Mouse (Mus musculus) left cerebral cortex, postnatal 36 days (tissue): ENCODE measurements at regions not wholly inside any gene's neighbourhood (a gene's known extent, or its start where the extent isn't known, plus 50 kb on each side); places are given as distances from the start of the nearest gene placed in this dataset.
A peak's percentile ranks its signal among the peaks of the same experiment; 100 is the strongest.

Experiments
- DNase-seq, 2 experiments: peaks; one replicate each; pipeline ENCODE4 v3.0.0; 2021 to 2022; ENCODE audit warnings: low spot score in 2 of 2, mixed read lengths in 1 of 2
- intact Hi-C: fragments of 180-260 bp; cut with DNase I; formaldehyde crosslinking; loops from one replicate; pipeline ENCODE4 v1.15.1; 2025

GRCm38 (mm10) chr7:37181109-37181508, 483.2 kb downstream of the Tshz3 start:
- no peak for DNase-seq
- intact Hi-C loops: no loop called here

GRCm38 (mm10) chr7:37192536-37192935, 494.6 kb downstream of the Tshz3 start:
- DNase-seq: no peak
- intact Hi-C loops: no loop called here

GRCm38 (mm10) chr7:37204800-37205199, 506.9 kb downstream of the Tshz3 start:
- intact Hi-C loops: no loop called here
- no peak for DNase-seq

DNA sequence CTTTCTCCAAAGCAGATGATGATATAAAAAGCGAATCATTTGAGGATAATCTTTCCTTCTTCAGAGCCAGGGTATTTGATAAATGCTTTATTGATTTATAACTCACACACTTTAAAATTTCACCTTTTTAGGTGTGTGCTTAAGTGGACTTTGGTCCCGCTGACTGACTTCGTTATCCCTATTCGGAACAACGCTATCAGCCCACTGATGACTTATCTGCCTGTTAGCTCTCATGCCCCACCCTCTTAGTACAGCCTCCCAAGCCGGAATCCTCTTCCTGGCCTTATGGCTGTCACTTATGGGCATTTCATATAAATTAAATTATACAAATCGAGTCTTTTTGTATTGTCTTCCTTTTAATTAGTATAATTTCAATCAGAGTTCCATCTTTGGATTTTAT, 510.4 kb downstream of the Tshz3 start:
- no peak for DNase-seq
- intact Hi-C loops: no loop called here

DNA sequence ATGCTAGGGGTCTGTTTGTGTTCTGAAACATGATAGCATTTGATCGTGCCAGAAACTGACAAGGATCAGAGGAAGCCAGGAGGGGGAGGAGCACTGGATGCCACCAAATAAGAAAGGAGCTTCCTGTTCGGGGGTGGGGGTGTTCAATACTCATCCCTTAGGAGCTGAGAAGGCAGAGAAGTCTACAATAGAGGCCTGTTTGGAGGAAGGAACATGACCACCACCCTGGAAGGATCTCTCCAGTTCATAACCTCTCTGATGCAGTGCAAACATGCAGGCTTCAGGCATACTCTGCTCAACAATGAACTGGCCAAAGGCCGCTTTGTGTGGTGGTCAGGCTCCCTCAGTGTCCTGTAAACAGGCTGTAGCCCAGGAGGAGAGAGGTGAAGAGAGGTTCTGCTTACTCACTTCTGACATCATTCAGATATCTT, 515.8 kb downstream of the Tshz3 start:
- no peak for DNase-seq
- intact Hi-C loops: no loop called here

DNA sequence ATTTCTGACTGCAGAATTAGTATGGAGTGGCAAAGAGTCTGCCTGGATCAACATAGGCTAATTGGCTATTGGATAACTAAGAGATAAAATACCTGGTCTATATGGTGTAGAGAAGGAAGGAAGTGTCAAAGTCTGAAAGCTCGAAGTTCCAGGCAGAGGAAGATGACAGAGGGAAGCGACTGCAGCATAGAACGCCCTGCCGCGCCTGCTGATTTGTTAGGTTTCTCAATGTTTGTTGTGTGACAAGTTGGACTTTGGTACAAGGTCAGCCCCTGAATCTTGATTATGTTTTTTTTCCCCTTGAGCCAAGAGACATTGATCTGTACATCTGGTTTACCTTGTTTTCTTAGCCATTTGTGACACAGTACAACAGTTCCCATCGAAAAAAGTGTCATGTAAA, 517.6 kb downstream of the Tshz3 start:
- intact Hi-C loops: no loop called here
- no peak for DNase-seq

DNA sequence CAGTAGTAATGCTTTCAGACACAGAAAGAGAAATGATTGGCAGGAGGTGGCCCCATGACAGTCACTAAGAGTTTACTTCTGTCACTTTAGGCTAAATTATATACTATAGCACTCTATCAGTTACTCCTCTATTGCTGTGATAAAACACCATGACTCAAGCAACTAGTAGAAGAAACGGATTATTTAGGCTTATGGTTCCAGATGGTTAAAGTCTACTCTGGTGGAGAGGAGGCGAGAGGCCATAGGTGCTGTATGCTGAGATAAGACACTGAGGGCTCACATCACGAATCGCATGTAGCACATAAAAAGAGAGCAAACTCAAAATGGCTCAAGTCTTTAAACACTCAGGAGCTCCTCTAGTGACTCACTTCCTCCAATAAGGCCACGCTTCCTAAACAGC, 522.6 kb downstream of the Tshz3 start:
- no peak for DNase-seq
- intact Hi-C loops: no loop called here

GRCm38 (mm10) chr7:37226423-37226822, 528.5 kb downstream of the Tshz3 start:
- DNase-seq: no peak
- intact Hi-C loops: no loop called here

DNA sequence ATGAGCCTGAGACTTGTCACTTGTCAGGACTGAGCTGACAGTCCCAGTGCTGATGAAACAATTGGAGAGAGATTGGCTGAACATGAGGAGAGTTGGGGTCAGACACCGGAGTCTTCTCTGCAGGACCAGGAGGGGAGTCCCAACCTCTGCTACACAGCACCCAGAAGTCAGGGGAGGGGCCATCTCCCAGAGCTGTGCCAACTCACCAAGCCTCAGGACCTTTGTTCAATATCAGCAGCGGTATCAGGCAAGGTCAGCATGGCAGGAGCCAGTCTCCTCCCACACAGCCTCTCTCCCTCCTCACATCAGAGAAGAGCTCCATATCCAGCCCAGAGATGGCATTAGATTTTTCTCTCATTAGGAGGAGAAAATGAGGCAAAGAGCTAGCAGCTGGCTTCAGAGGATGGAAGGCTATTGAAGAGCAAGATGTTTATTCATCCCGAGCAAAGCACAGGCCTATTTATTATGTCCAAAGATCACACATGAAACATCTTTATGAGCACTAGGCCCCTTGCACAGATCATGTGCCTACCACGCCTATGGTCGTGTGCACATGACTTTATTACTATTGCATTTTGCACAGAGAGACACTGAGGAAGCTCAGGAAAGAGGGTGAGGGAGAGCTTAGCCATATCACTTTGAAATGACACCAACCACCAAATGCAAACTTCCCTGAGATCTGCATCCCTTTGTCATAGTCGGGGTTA, 532.9 kb downstream of the Tshz3 start:
- no peak for DNase-seq
- intact Hi-C loops: no loop called here

DNA sequence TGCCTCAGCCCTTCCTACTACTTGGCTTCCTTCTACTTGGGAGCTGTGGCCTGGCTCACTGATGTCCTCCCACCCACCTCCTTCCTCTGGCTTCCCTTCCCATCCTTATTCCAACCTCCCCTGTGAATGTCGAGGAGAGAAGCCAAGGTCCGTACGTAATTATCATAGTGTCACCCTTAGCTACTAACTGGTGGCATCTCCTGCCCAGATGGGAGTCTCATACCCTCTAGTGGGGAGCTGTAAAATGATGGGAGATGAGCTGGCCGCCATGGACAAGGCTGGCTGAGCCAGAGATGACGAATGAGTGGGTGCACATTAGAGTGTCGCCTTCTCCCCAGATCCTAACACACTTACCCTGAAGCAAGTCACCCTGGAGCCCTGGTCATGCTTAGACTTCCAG, 532.6 kb downstream of the Zfp536 start:
- no peak for DNase-seq
- intact Hi-C loops: no loop called here

DNA sequence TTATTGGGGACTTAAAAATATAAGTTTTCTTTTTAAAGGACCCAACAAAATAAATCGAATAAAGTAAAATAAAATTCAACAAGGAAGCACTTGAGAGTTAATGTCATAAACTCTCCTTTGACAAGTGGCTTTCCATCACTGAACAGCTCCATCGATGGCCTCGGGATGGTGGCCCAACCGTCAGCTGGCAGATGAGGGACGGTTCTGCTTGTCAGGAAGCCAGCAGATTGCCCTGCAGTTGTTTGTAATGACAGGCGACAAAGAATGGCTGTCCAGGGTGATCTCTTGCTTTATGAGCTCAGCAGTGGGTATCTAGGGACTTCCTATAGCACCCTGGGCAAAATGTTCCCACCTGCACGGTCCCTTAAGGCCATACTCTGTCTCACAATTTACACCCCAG, 531.7 kb downstream of the Zfp536 start:
- no peak for DNase-seq
- intact Hi-C loops: no loop called here

DNA sequence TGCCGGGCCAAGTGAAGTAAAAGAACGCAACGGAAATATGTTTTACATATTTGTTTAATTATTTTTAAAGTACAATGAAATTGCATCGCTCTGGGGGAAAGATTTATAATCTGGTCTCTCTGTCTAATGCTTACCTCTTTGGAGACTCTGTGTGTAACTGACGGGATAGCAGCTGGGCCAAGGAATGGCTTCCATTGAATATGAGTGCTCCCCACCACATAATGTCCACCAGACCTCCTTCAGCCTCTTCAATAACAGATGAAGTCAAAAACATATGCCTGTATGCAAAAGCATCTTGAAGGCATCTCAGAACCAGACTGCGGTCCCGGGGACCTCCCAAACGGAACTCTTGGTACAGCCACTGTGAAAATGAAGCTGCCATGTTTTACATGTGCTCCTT, 531.0 kb downstream of the Zfp536 start:
- DNase-seq: no peak
- intact Hi-C loops: no loop called here

DNA sequence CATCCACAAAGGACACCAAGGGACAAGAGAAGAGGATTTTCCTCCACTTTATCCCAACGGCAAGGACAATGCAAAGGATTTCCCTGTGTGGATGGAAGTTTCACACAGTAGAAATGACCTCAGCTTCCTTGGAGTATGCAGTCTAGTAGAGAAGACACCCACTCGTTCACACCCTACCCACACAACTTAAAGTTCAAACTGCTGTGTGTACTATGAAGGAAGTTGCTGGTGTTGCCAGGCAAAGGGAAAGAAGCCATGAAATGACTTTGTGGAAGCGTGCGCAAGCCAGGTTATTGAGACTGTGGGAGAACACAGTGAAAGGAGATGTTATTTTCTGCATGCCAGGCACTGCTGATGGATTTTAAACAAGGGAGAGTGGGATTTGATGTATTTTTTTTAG, 527.3 kb downstream of the Zfp536 start:
- peak; percentile 42 to 43 for DNase-seq
- intact Hi-C loops: no loop called here

GRCm38 (mm10) chr7:37254431-37254830, 519.0 kb downstream of the Zfp536 start:
- DNase-seq: no peak
- intact Hi-C loops: no loop called here

DNA sequence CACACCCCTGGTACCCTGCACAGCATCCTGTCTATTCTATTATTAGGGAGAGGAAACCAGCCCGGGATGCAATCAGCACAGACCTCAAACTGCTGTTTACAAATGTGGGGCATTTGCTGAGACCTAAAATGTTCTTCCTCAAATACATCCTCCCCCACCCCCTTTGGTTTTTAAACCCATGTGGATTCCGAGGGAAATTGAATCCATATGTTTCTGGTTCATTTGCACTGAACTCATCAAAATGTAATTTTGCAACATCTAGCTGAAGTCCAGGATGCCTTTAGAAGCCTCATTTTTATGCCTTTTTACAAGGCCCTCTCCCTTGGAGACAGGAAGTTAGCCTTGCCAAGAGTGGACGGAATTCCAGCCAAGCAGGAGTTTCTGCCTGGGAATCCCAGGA, 517.6 kb downstream of the Zfp536 start:
- intact Hi-C loops: no loop called here
- DNase-seq: no peak

DNA sequence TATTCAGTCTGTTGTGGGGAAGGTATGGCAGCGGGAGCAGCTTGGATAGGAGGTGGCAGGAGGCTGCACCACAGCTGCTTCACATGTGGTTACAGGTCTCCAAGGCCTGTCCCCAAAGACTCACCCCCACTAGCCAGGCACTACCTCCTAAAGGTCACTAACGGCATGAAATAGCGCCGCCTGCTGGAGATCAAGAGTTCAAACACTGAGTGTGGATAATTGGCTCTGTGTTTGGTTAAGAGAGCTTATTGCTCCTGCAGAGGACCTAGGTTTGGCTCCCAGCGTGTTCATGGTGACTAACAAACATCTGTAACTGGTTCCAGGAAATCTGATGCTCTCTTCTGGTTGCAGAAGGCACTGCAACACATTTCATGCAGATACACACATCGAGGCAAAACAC, 514.1 kb downstream of the Zfp536 start:
- intact Hi-C loops: no loop called here
- no peak for DNase-seq

GRCm38 (mm10) chr7:37262846-37263245, 510.6 kb downstream of the Zfp536 start:
- DNase-seq: no peak
- intact Hi-C loops: no loop called here

GRCm38 (mm10) chr7:37267404-37267803, 506.0 kb downstream of the Zfp536 start:
- intact Hi-C loops: no loop called here
- no peak for DNase-seq

- intact Hi-C loops: no loop called here
- no peak for DNase-seq
Observed at GRCm38 (mm10) chr7:37270841-37271240, 502.6 kb downstream of the Zfp536 start.

DNA sequence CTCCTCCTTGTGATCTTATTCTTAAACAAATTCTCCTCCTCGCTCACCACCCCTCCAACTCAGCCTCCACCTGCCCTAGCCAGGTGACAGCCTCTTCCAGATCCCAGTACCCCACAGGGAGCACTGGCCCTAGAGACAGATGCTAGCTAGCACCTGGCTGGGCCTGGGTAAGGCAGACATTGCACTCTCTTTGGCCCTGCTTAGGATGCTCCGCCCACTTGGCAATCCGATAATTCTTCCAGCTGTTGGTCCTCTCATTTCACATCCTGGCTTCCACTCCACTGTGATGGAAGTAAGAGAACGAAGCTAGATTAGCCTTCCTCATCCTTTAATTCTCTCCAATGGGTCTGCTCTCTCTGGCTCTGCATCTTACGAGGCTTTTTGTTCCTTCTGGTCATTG, 483.4 kb downstream of the Zfp536 start:
- intact Hi-C loops: no loop called here
- no peak for DNase-seq

- intact Hi-C loops: no loop called here
- no peak for DNase-seq
Observed at GRCm38 (mm10) chr7:37290493-37291045, 482.9 kb downstream of the Zfp536 start.

DNA sequence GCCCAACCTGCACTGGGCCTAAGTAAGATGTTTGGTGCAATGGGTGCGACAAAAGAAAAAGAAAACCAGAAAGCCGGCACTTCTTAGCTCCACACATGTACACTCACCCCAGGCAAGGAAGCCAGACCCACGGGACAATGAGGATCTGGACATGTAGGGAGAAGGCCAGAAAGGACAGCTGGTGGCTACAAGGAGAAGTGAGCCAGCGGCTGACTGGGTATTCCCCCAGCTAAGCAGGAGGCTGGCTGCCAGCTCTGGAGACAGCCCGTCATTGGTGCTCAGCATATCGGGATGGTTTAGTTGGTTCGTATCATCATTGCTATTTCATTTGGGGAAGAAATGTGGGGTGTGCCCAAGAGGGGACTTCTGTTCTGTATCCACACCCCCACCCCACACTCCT, 481.7 kb downstream of the Zfp536 start:
- intact Hi-C loops: no loop called here

More for the DNA sequence above, 481.7 kb downstream of the Zfp536 start:
- DNase-seq: no peak
